Mouse (Mus musculus) heart, postnatal 0 days (tissue): ENCODE measurements around the gene Plxnb1. TPM values are rescaled to one million over a fixed set of nuclear protein-coding genes. Genes with fewer than 3 reads are reported as not detected.

Experiments used
- ATAC-seq: fragments of 200-750 bp; cut with Nextera tagmentation; 2 replicates; pipeline ENCODE4 v1.8.0; 2017; ENCODE audit warnings: low read depth, moderate number of reproducible peaks, moderate library complexity; ENCODE audit not compliant: insufficient read depth
- DNase-seq: peaks from one replicate; pipeline ENCODE4 v3.0.0-alpha.2; 2016; ENCODE audit warnings: low spot score
- H3K27ac ChIP-seq: fragments of 300-500 bp; sonication (generic); 2 replicates; pipeline ENCODE4 v1.5.1; 2014; ENCODE audit warnings: low read depth, mild to moderate bottlenecking
- H3K27me3 ChIP-seq: fragments of 300-500 bp; sonication (generic); 2 replicates; pipeline ENCODE4 v1.6.1; 2014; ENCODE audit warnings: low read length, mixed read lengths; ENCODE audit not compliant: control insufficient read depth, insufficient read depth
- H3K36me3 ChIP-seq: fragments of 300-500 bp; sonication (generic); replicated peaks from 2 replicates; pipeline ENCODE4 v1.6.1; 2014; ENCODE audit warnings: low read length, mixed read lengths; ENCODE audit not compliant: control insufficient read depth, insufficient read depth
- H3K4me1 ChIP-seq: fragments of 300-500 bp; sonication (generic); 2 replicates; pipeline ENCODE4 v1.6.1; 2014; ENCODE audit warnings: antibody characterized with exemption; ENCODE audit not compliant: control insufficient read depth, insufficient read depth
- H3K4me2 ChIP-seq: fragments of 300-500 bp; sonication (generic); 2 replicates; pipeline ENCODE4 v1.6.1; 2014; ENCODE audit warnings: low read depth, mild to moderate bottlenecking, low read length, moderate library complexity
- H3K4me3 ChIP-seq: fragments of 300-500 bp; sonication (generic); 2 replicates; pipeline ENCODE4 v1.5.1; 2014; ENCODE audit warnings: low read depth, low read length
- H3K9ac ChIP-seq: fragments of 300-500 bp; sonication (generic); replicated peaks from 2 replicates; pipeline ENCODE4 v1.6.1; 2014; ENCODE audit warnings: low read depth, low read length, mixed read lengths
- H3K9me3 ChIP-seq: fragments of 300-500 bp; sonication (generic); replicated peaks from 2 replicates; pipeline ENCODE4 v1.6.1; 2016; ENCODE audit warnings: low read length; ENCODE audit not compliant: control insufficient read depth
- CTCF ChIP-seq: IDR thresholded peaks from 2 replicates; pipeline ENCODE4 v1.5.1; 2016; ENCODE audit warnings: antibody characterized with exemption, control low read depth, low read depth
- EP300 ChIP-seq: IDR thresholded peaks from 2 replicates; pipeline ENCODE4 v1.6.1; 2016; ENCODE audit warnings: antibody characterized with exemption, low read depth
- WGBS: fragments of 180-500 bp; shearing (Covaris S2); extraction: QIAGEN DNeasy Blood & Tissue Kit; methylation state at CpG from one replicate; pipeline ENCODE4 v1.1.7; 2014; 5-methylcytosine and 5-hydroxymethylcytosine counted together
- polyA plus RNA-seq: library from polyadenylated mRNA; unstranded; fragments of >200 nt; fragmentation: Nextera tagmentation; extraction: Ambion mirVana; gene quantifications from 2 replicates; pipeline ENCODE4 v1.2.1, GENCODE M21; 2015
- total RNA-seq: library from RNA; depleted of rRNA; stranded (reverse); fragments of >200 nt; gene quantifications from 2 replicates; pipeline ENCODE4 v1.2.3, GENCODE M21; 2014; ENCODE audit warnings: low replicate concordance

Gene Plxnb1
- total and polyA plus RNA-seq, 2 experiments from 2014 or later = 3.0 to 54.3 TPM

DNA sequence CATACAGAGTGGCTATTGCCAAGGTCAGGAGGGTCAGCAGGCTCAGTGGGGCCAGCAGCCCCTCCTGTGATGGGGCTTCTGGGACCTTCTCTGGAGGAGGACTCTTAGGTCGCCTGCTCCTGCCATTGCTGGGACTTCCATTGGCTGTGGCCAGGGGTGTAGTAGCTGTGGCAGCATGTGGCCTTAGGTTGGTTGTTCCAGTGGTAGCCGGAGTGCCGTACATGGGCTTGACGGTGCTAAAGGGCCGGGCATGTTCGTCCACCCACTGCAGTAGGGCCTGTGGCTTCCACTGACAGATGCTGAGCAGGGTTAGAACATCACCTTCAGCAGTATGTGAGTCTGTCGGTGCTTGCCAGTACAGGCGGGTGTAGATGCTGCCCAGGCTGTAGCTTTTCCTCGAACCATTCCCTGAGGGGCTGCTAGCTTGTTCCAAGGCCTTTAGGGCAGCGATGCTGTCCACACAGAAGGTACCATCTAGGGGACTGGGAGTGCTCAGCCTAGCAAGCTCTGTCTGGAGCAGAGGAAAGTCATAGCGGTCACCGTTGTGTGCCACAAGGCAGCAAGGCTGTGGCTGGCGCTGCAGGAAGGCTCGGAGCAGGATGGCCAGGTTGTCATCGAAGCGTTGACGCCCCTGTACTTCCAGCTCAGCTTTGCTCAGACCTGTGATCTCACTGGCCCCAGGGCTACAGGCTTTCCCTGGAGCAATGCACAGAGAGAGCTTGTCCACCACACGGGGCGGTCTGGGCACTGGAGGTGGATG lies 37.0 kb upstream of the Plxnb1 start:
- H3K36me3 ChIP-seq = peaks cover 40% of the 10 kb centered on the region
- peak overlapping the region; percentile 39 for H3K4me3 ChIP-seq

DNA sequence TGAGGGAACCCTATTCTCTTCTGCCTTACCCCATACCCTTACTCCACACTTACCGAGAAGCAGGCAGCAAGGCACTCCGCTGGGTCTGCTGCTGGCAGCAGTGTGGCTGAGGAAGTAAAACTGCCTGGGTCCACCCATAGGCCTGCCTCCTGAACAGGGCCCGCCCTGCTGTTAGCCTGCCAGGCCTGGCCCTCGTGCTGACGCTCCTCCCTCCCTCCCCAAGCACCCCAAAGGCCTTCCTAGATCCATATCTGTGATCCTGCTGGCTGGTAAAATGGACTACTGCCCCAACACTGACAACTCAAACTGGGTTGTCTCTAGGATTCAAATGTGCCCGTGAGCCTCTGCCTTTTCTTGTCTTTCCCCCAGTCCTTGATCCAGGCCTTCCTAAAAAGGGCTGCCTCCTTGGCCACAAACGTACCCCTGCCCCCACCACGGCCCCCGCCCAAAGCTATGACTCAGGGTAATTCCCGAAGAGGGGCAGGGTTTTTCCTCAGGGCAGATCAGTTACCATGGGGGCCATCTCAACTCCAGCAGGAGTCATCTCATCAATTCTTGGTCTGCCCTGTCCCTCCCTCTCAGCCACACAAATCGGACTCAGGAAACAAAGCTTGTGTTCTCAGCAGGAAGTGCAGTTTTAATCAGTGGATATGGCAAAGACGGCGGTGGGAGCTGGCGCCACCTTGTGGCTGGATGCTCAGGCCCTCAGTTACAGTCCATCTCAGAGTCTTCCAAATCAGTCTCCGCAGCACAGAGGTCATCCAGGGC lies 35.9 kb upstream of the Plxnb1 start, which contains the start of gene Trex1:
Gene Trex1 (minus strand): TSS at position 599 of the 768 bp plus-strand sequence.
- TF ChIP-seq CTCF (peak; percentile 97), EP300 (peak; percentile 60; the same call in 1 of the 2 replicates)
- Histone ChIP-seq H3K9me3 (no peaks in the 10 kb centered on the region), H3K4me3 (peak within 1 kb of the TSS; percentile 39), H3K27me3 (no peaks in the 10 kb centered on the region), H3K36me3 (peaks cover 51% of the 10 kb centered on the region), H3K4me2 (peak within 1 kb of the TSS; percentile 59), H3K4me1 (0 out of 2 replicates have a peak, but pooled peaks cover 16% of the 10 kb centered on the region), H3K9ac (peak within 1 kb of the TSS; percentile 54), H3K27ac (peak within 1 kb of the TSS; percentile 84)
- peak; percentile 88 for ATAC-seq
- peak; percentile 87 for DNase-seq
- WGBS = 8% methylated on average over 15 of the region's 15 CpGs

More for the DNA sequence above, 37.0 kb upstream of the Plxnb1 start:
- H3K4me1 ChIP-seq = 0 out of 2 replicates have a peak, but pooled peaks cover 16% of the 10 kb centered on the region
- ATAC-seq (no peak), DNase-seq (no peak)
- H3K9ac ChIP-seq = peak overlapping the region; percentile 54
- H3K9me3 ChIP-seq = no peaks in the 10 kb centered on the region
- TF ChIP-seq EP300 = no peak
- no peak for TF ChIP-seq CTCF
- no peaks in the 10 kb centered on the region for H3K27me3 ChIP-seq
- 88% methylated on average over 19 of the region's 19 CpGs for WGBS
- H3K4me2 ChIP-seq = peak overlapping the region; percentile 59
- peak overlapping the region; percentile 84 for H3K27ac ChIP-seq

DNA sequence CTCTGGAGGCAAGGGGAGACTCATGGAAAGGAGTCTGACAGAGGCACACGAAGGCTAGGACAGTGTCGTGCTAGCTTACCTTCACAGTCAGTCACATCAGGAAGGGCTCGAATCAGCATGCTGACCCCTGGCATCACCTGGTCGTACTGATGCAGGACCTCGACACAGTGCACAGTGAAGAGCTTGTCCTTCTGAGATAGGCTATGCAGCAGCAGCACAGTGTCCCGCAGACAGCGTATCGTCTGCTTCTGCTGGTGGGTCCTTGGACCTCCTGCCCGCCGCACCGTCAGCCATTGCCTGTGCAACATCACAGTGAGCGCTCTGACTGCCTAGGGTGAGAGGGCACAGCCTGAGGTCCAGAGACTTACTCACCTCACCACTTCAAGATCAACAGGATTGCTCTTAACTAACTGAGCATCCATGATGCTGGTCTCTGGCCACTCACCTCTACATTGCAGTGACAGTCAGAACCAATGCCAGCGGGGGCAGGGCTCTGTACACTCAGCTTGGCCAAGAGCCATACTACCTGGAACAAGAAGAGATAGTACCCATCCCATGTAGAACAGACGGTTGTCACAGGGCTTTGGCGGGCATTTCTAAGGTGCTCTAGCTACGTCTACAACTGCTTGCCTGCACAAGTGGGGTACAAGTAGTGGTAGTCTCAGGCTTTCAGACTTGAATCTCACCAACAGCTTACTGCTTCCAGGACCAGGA lies 34.8 kb upstream of the Plxnb1 start:
- Histone ChIP-seq H3K36me3 (peaks cover 61% of the 10 kb centered on the region), H3K9ac (no peak overlapping the region), H3K4me2 (no peak overlapping the region), H3K4me1 (0 out of 2 replicates have a peak, but pooled peaks cover 11% of the 10 kb centered on the region), H3K4me3 (no peak overlapping the region), H3K27me3 (no peaks in the 10 kb centered on the region), H3K27ac (0 out of 2 replicates have a peak overlapping the region, but pooled peaks have one; percentile 84), H3K9me3 (no peaks in the 10 kb centered on the region)
- WGBS = 85% methylated on average over 16 of the region's 16 CpGs
- no peak for DNase-seq
- no peak for ATAC-seq
- TF ChIP-seq CTCF = no peak
- no peak for TF ChIP-seq EP300

DNA sequence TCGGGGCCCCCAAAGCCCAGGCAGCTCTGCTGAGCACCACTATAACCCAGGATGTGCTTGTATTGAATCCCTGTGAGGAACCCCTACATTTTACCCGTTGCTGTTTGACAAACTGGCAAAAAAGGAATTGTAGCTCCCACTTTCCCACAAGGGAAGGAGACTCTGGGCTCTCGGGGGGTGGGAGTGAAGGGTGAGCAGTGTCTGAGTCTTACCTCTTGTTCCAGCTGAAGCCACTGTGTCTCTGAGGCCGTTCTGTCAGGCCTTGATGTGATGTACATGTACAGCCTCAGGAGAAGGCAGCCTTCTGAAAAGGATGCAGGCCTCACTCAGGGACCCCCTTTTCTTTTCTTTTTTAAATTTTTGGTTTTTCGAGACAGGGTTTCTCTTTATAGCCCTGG lies 34.3 kb upstream of the Plxnb1 start:
- Histone ChIP-seq H3K4me3 (no peak overlapping the region), H3K4me1 (0 out of 2 replicates have a peak, but pooled peaks cover 10% of the 10 kb centered on the region), H3K9me3 (no peaks in the 10 kb centered on the region), H3K4me2 (no peak overlapping the region), H3K27ac (no peak overlapping the region), H3K36me3 (peaks cover 67% of the 10 kb centered on the region), H3K27me3 (no peaks in the 10 kb centered on the region), H3K9ac (no peak overlapping the region)
- DNase-seq (no peak), ATAC-seq (no peak)
- WGBS = 82% methylated on average over 5 of the region's 5 CpGs
- TF ChIP-seq CTCF = no peak
- no peak for TF ChIP-seq EP300

DNA sequence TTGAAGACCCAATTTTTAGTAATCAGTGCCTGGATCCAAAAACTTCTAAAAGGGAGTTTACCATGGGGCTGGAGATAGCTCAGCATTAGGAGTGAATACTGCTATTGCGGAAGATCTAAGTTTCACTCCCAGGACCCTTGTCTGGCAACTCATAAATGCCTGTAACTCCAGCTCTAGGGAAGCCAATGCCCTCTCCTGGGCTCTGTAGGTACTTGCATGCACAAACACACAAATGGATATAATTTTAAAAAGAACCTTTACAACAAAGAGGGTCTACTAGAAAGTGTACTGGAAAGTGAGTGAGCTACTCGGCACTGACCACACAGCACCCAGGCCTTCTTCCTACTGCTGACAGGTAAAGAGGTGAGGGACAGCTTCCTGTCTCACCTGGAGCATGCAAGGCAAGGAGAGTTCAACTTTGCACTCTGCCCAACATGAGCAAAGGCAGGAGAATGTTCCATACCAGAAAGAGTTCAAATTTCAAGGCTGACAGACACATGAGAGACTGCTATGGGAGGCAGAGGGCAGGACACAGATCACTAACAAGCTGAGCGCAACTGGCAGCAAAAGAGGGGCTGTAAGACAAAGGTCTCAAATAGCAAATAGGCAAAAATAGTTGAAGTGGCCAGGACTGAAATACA lies 27.0 kb upstream of the Plxnb1 start:
- TF ChIP-seq EP300 = no peak
- TF ChIP-seq CTCF = 0 out of 2 replicates have a peak, but pooled peaks have one; percentile 11
- no peak overlapping the region for H3K4me3 ChIP-seq
- ATAC-seq = no peak
- H3K9ac ChIP-seq = no peak overlapping the region
- DNase-seq = no peak
- H3K4me2 ChIP-seq = no peak overlapping the region
- no peak overlapping the region for H3K27ac ChIP-seq
- no peaks in the 10 kb centered on the region for H3K9me3 ChIP-seq
- 95% methylated on average over 3 of the region's 3 CpGs for WGBS
- peaks cover 82% of the 10 kb centered on the region for H3K36me3 ChIP-seq
- peaks cover 7% of the 10 kb centered on the region for H3K4me1 ChIP-seq
- no peaks in the 10 kb centered on the region for H3K27me3 ChIP-seq
